Mouse (Mus musculus) gonadal fat pad, adult 2 months (tissue): ENCODE results near the gene Cdh13. TPM values are rescaled to one million over a fixed set of nuclear protein-coding genes. Genes with fewer than 3 reads are reported as not detected.
"Not testable (repeated sequence)": the region's sequence is repeated elsewhere in the genome, so short reads cannot be mapped to it uniquely, and the experiment has no call there.

Experiments
- DNase-seq: peaks from one replicate; pipeline ENCODE4 v3.0.0-alpha.2; 2012; ENCODE audit warnings: low read depth
- polyA plus RNA-seq: library from polyadenylated mRNA; depleted of rRNA; stranded (reverse); fragments of >200 nt; gene quantifications from 2 replicates; pipeline ENCODE4 v1.2.3, GENCODE M21; 2012

Cdh13 gene
- polyA plus RNA-seq, 1 experiment: 26.9 TPM

DNA sequence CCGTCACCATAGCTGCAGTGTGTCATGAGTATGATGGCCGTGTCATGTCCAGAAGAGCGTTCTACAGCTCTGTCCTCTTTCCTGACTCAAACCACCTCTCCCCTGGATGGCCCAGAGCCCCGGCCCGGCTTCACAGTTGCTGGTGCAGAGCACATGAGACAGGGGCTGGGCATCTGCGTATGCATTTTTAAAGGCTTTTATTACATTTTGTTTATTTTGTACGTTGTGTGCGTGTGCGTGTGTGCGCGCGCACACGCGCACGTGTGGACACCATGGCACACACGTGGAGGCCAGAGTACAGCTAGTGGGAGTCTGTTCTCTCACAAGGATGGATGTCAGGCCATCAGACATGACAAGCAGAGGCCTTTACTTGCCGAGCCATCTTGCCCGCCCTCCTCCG, 1068.1 kb downstream of the Cdh13 start:
- DNase-seq: no peak

GRCm38 (mm10) chr8:119352977-119353658, 1069.6 kb downstream of the Cdh13 start:
- no peak for DNase-seq

GRCm38 (mm10) chr8:119353659-119354023, 1070.1 kb downstream of the Cdh13 start:
- no peak for DNase-seq

DNA sequence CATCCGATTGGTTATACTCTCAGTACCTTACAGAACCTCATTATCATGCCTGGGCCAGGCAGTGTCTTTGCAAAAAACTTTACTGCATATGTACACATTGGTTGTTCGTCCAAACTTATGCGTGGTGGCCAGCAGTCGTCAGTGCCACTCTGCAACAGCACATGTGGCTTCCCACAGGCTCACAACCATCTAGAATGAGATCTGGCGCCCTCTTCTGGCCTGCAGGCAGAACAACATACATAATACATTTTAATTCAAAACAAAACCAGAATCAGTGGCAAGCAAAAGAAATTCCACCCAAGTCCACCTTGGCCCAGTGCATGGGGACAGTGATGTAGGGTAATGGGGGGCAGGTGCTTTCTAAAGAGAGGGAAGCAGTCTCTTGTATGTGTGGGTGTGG, 1073.1 kb downstream of the Cdh13 start:
- not testable (repeated sequence) for DNase-seq

DNA sequence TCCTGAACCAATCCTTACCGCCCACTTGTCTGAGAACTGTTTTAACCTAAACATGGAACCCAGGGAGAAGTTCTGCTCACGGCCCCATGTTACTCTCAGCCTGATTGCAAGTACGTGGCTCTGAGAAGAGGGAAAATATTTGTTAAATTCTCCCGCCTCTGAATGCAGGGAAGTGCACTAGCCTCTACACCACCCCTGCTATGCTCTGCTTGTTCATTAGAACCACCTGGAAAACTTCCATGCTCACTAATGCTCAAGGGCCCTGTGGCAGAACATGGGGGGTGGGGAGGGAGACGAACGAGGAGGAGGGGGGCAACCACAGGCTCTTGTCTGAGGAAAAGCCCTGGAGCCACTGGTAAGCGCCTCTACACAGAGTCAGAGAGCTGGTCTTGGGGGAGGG, 1074.6 kb downstream of the Cdh13 start:
- no peak for DNase-seq

DNA sequence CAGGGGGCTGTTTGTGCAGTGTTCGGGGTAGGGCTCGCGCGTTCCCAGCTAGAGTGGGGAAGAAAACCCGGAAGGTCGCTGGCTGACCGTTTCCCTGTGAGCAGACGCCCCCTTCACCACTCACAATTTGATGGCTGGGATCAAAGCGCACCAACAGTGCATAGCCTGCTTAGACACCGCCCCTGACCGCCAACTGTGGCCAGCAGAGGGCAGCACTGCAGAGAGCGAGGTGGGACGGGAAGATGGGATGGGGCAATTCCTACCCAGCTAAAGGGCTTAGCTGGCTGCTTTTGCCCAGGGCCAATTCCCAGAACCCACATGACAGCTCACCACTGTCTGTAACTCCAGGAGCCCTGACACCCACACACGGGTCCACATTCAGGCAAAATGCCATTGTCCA, 1075.3 kb downstream of the Cdh13 start:
- no peak for DNase-seq

DNA sequence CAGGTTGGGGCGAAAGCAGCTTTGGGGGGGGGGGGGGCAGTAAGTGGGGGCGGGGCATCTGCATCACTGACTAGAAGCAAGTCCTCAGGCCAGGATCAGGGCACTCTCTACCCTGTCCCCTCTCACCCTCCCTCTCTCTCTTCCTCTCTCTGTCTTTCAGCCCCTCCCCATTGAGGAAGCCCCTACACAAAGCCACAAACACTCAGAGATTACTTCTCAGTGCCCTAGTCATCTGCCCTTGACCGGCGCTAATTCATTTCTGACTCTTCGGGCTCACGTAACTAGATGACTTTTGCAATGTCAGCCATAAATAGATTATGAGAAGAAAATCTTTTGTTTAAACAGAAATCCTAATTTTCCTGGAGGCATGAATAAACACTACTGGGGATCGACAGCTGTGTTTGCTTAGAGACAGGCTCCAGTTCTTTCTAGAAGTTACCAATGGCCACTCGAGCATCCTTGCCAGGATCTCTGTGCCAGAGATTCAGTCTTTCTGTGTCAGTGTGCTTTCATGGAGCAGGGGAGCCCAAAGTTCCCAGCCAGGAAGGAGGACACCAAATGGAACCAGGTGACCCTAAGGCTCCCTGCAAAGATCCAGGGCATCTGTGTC, 1077.3 kb downstream of the Cdh13 start:
- no peak for DNase-seq
